Mouse (Mus musculus) embryo, embryonic 10.5 days (tissue): ENCODE data around the gene Snx7.

Experiments used
- DNase-seq: peaks from one replicate; pipeline ENCODE4 v3.0.0-alpha.2; 2015; ENCODE audit warnings: low spot score

Gene Snx7

DNA sequence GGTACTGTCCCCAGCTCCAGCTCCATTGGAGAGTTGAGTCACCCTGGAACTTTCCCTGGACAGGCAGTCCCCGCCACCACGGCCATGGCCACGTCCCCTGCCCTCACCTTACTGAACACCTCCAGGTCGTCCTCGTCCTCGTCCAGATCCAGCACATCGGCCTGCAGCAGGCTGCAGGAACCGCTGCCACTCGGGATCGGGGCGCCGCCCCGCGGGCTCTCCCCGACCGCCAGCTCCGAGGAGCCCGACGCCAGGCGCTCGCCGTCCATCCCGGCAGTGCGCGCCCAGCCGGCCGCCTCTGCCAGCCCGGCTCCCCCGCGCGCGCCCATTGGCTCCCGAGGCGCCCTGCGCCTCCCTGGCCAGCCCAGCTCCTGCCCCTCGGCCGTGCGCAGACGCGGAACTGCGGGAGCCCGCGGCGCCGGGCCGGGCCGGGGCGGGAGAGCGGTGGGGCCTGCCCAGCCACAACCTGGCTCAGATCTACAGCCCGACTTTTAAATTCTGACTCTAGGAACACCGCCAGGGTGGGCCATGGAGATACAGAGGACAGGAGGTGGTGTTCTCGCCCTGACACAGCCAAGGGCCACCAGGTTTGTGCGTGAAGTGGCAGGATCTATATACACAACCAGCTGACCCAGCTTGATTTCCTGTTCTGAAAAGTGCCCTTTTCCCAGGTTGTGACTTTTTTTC is at the start of gene Snx7:
Gene Snx7 (minus strand): TSS at position 300 of the 687 bp plus-strand sequence.
- DNase-seq, result peak; percentile 85

DNA sequence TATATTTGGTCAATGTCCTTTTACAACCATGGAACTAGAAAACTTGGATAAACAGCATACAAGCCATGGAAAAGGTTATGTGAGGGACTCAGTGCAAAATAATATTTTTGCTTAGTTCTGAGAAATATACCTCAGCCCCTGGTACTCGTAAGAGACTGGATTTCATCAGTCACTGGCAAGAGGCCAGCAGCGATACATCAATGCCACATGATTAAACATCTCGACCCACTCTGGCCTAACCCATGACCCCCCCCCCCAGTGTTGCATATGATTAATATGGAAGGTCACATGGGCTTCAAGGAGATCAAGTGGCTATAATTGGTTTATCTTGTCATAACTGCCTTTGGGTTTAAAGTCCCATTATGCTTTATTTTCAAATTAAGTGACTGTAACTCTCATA is 46.7 kb upstream of the Snx7 start:
- DNase-seq, result no peak

DNA sequence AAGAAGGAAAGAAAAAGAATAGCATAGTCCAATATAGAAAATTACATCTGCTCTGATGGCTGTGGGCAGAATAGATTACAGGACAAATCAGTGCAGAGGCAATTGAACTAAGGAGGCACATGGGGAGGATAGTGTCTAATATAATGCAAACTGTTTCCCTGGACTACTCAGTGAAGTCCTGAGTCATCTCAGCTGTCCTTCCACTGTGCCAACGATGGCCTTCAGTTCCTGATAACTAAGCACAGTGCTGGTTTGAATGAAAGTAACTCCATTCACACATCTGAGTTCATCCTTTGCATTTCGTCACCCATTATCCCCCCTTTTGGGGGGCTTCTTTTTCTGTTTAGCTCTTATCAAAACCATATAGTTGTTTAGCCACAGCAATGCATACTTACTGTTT is 25.0 kb upstream of the Snx7 start:
- DNase-seq, result no peak

DNA sequence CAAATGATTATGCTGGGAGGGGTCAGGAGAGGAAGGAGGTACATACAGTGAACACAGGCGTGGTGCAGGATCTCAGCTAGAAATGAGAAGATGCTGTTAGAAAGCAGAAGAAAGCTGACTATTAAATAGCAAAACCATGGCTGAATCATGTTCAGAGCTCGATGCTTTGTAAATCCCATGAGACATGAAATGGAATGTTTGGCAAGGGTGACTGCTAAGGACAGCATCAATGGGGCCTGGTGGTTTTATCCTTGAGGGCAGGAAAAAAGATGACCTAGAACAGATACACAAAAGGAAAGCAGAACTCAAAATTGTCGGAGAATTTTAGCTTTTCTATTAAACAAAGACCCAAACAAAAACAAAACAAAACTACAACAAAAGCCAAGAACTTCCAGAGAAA is 6.7 kb upstream of the Snx7 start:
- DNase-seq, result no peak

DNA sequence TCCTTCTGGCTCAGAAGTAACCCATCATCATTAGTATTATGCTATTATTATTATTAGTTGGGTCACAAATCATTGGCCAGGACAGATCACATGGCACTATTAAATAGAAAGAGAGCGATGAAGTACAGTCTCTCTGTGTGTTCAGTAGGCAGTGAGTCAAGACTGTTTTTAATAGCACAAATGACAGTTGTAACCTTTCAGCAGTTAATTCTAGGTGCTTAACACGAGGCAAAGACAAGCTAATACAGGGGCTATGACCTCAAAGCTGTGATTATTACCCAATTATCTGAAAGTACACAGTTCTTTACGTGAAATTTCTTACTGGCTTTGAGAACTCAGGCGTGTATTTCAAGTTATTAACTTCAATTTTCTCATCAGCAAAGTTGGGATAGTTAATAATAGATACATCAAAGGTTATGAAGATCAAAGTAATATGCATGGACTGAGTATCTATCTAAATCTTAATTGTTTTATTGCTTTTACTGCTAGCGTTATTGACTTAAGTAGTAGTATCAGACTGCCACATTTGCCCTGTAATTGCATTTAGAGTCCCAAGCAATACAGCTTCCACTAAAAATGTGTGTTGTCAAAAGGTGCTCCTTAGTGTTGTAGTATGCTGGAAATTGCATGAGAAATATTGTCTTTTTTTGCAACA is 4.6 kb upstream of the Snx7 start:
- no peak for DNase-seq

DNA sequence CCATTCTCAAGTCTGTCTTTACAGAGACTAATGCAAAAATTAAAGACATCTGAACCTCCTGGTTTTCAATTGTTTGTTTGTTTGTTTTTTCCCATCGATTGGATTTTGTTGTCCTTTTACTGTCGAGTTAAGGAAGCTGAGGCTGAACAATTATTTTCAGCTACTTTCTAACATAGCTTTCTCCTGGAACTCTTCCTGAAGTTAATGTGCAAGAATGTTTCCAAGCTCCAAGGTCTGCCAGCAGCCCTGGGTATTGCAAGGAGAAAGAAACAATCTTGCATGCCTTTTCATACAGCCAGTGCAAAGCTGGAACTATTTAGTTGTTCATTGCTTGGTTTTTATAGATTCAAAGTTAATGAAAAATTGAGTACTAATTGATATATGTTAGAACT is 584 bp upstream of the Snx7 start:
- DNase-seq, result peak; percentile 15

DNA sequence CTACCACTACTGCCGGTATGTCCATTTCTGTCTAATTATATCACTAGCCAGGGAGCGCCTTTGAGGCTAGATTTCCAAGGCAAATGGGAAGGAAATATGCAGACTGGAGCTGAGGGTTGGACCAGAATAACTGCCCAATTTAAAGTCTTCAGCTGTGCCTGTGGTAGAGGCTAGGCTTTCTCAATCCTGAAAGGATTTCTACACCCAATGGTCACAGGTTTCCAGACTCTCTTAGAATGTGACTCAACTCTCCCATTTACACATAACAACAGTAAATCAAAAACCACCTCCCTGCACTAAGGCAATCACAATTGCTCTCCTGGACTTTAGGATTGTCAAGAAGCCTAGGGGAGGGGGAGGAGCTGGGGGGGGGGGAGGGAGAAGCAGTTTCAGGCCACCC is 645 bp downstream of the Snx7 start:
- DNase-seq, result no peak

DNA sequence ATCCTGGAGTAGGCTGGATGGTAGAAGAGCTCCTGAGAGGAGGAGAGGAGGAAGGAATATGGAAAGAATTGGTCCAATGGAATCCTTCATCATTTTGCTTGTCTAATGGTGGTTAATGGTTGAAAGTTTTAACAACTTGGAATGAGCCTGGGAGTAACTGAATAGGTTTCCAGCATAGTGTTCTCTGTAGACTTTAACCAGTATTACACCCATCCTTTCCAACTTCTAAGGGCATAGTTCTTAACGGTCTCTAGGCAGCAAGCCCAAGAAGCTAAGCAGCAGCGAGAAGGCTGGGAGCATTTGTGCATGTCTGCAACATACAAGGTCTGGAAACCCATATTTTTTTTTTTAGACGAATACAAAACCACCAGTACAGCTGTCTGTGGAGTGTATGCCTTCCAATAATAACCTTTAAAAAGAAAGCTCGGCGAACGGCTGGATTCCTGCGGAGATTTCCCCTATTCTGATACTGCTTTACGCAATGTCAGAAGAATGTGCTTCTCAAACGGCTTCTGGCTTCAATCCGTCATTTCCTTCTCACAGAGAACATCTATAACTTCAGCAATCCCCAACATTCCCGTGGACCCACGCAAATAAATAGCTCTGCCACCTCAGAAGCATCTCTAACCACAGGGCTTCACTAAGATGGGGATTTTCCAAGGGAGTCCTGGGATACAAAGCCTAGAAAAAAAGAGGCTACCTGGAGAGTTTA is 1.9 kb downstream of the Snx7 start:
- DNase-seq, result no peak

DNA sequence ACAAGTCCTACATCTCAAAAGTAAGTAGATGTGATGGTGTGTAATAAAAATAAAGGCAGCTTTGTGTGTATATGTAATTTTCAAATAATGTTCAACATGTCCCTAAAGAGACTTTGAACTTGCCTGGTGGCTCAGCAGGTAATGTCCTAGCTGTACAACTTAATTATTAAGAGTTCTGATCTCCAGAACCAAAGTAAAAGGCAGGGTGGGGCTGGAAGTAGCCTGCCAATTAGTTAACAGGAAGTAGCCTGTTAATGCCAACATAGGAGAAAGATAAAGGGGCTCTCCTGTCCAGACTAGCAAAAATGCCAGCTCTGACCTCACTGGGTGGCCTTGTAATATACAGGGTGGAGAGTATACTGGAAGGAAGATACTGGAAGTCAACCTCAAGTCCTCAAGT is 3.1 kb downstream of the Snx7 start:
- DNase-seq, result no peak

DNA sequence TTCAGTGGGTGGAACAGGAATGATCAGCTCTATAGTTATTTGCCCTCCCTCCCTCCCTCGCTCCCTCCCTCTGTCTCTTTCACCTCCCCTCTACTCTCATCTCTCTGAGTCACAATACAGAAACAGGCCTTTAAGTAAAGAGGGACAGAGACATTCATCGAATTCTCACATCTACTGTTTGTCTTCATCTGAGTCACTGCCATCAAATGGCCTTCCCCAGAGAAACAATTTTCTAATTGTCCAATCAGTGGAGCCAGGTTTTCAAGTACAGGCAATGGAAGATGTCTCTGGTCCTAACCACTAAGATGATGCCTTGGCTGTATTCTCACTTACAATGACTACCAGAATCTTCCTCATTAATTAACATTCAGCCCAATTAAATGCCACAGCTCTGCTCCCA is 5.8 kb downstream of the Snx7 start:
- DNase-seq, result no peak

DNA sequence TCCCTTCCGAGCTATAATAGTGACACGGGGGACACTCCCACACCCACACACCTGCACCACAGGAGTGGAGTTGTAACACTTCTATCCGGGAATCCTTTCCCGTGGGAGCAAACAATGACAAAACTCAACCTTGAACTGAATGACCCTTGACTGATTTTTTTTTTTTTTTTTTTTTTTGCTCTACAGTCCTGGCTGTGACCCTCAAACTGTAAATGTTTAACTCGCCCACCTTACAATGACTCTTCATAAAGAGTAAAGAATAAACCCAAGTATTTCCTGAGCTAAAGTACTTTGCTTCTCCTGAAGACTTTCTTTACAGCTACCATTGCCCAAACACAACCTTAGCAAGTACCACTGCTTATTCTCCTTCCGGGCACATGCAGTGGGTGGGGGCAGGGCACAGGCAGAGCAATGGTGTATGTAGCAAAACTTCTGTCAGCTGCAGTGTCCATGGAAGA is 6.7 kb downstream of the Snx7 start:
- DNase-seq, result no peak

DNA sequence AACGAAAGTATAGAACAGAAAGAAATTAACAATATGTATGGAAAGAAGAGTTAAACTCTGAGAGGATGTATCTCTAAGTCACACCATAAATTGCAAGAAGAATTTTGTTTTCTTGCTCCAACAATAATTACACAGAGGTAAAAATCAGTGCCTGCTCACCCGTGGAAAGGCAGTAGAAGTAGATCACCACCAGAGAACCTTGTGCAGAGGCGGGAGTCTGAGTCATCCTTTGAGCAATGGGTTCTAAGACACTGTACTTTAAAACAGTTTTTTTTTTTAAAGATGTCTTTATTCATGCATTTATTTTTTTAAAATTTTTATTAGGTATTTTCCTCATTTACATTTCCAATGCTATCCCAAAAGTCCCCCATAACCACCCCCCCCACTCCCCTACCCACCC is 9.7 kb downstream of the Snx7 start:
- DNase-seq, result no peak

DNA sequence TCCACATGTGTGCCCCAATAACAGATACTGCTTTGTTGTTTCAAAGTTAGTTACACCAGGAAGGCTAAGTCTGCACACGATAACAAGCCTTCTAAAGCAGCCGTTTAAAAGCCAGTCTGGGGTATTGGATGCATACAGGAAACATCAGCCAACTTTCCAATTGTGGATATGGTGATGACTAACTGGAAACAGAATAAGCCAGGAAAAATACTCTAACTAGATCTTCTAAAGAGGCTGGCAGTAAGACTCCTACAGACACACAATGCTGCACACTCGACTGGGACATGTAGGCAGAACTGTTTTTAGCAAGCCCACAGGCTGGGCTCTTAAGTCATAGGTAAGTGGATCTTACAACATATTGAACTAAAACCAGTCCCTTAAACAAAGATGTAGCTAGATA is 15.0 kb downstream of the Snx7 start:
- no peak for DNase-seq

DNA sequence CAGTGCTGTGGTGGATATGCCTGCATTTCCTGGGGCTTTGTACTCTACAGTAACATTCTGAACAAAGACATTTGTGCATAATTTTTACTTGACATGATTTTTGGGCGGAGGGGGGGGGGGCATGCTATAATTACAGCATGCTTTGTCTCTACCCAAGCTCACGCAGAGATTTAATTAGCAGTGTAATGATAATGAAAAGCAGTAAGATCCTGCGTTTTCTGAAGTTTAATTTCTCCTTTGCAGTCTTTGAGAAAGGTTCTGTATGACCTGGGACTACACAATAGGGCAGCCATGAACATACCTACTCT is 16.7 kb downstream of the Snx7 start:
- no peak for DNase-seq

DNA sequence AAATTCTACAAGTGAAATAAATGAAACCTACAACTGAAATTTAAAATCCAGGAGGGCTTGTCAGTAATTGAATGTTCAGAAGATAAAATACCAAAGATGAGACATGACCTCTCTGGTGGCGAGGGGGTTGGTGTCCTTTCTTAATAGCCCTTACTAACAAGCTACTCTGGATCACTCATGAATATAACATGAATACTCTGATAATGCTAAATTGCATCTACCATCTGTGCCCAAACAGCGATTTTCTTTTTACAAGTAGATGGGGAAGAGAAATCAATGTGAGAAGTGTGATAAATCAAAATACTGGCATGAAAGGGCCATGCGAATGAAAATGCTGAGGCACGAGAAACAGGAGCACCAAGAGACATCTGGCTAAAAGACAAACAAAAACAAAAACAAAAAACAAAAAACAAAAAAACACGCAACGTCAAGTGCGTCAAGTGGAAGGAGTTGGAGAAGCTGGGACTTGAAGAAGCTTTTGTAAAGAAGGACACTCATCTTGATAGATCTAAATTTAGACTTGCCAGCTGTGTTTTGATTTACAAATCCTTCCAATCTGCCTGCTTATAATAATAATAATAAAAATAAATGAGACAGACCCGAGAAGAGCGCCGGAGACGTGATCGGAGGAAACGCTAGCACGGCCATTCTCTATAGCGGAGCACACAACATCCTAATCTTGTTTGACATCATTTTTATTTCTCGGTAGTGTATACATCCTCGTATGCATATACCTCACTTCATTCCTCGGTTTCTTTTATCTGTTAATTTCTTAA is 17.3 kb downstream of the Snx7 start:
- peak; percentile 4 for DNase-seq

DNA sequence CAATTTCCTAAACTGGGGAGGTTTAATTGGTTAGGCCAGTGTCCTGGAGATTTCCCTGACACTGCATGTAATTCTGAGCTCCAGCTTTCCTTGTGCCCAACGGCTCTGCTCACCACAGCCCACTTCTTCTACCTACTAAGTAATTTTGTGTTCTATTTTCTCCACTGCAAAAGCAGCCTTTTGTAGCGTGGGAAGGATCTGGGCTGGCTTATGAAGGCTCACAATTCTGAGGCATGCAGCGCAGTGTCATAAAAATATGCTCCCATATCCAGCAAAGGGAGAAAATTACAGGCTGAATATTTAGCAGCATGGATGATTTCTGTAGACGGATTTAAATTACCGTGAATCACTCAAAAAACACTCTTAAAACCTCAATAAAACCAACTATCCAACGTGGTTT is 19.9 kb downstream of the Snx7 start:
- DNase-seq, result no peak

DNA sequence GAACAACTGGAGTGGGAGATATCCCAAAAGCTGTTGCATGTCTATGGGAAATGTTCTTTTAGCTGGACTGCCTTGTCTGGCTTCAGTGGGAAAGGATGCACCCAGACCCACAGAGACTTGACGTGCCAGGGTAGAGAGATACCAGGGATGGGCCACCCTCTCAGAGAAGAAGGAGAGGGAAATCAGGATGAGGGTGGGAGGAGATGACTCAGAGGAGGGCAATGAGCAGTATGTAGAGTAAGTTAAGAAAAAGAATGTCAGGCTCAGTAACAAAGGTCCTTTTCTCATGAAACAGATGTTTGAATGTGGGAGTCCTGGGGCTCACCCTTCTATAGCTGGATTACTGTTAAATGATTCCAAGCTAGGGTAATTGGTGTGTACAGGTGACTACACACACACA is 26.1 kb downstream of the Snx7 start:
- no peak for DNase-seq

DNA sequence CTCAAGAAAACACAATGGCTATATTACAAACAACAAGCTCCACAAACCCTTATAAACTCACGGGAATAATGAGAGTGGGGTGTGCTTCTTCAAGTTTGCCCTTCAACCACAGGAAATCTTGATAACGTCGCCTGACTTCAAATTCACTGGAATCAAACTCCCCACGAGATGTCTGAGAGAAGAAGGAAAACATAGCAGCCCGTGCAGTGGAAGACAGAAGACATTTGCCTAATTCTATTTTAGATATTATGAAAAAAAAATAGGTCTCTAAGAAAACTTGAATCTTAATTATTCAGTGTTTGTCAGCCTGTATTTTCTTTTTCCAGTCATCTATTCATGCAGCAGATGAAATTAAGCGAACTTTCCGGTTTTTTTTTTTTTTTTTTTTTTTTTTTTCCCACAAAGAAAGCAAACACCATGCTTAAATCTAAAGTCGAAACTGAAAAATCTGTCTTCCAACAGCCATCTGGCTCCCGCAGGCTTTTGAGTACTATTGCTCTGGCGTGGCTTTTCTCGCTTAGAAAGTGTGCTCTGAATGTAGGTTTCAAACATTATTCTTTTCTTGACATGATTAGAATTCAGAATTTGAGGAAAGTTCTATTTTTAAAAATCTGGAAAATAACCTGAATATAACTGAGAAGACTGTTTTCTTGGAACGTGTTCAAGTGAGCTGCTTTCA is 28.7 kb downstream of the Snx7 start:
- DNase-seq, result no peak

DNA sequence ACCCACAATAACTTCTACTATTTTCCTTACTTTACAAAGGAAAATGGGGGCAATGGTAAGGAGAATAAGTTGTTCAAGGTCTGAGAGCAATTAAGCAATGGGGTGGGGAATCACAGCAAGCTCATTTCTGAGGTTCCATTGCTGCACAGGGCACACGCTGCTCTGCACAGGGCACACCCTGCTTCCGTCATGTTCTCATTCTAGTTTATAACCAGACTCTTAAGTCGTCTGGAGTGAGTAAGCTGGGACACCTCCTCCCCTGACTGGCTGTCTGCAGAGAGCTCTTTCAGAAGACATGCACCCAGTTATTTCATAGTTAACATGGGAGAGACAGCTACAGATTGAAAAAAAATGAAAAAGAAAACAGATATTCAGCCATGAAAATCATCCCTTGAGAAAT is 30.7 kb downstream of the Snx7 start:
- no peak for DNase-seq

DNA sequence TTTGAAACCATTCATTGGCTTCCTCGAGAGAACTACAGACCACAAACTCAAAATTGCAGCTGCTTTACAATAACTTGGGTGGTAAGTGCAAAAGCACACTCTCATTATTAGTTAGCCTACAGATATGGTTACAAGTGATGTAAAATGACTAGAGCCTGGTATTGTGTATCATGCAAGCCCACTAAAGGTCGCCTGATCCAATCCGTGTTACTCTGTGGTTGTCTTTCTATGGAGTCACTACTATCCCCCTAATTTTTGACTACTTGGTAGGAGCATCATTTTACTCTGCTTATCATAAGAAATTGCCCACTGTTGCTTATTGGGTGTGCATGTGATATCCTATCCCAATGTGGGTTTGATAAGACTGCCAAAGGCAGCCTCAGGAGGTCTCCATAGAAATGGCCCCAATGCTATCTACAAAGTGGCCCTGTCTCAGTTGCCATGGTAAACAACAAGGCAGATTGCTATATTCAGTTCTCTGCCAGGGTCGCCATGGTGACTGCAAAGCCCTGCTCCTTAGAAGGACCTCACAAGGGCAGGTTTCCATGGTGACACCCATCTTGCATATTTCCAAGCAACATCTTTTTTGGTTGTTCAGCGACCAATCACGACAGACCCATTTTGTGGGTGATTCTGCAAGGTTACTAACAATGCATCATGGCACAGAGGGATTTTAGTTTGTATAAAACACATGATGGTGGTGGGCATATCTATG is 42.1 kb downstream of the Snx7 start:
- DNase-seq, result peak; percentile 70

DNA sequence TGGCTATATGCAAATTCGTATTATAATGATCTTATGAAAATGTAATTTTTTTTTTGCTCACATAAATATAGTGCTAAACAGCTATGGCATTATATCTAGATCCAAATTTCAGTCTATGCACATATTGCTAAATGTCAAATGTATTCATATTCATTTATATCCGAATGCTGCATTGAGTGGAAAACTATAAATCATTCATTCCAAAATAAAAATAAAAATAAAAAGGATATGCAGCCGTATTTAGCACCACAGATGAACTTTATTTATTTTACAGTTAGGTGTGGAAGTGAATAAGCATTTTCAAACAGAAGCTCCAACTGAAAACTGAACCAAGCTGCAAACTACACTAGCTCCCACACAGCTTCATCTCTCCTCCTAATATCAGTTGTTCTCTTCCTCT is 45.5 kb downstream of the Snx7 start:
- no peak for DNase-seq

DNA sequence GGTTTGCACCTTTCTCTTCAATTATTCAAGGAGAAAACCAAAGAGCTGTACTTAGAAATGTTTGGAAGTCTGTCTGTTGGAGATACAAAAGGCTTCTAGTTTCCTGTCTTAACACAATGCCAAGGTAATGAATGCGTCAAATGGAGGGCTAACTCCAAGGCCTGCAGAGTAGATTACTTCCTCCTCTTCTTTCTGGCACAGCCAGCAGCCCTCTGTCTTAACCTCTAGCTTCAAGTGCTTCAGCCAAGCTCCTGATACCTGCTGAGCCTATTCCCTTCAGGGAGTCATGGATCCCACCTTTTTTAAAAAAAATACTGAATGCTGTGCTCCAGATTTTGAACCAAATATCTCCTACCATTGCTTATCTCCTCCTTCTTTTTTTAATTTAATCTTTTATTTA is 51.1 kb downstream of the Snx7 start:
- DNase-seq, result no peak
